Mouse (Mus musculus) testis, adult 2 months (tissue): Measurements from ENCODE around the gene Hyal2.
"Not testable (repeated sequence)": the region's sequence is repeated elsewhere in the genome, so short reads cannot be mapped to it uniquely, and the experiment has no call there.

Experiments
- CTCF ChIP-seq: fragments of 200-500 bp; IDR thresholded peaks from 2 replicates; pipeline ENCODE4 v1.5.1; 2012; ENCODE audit warnings: low read depth, mild to moderate bottlenecking, inconsistent platforms, low read length, moderate library complexity; ENCODE audit not compliant: control insufficient read depth, insufficient read depth, insufficient replicate concordance
- POLR2A ChIP-seq: fragments of 200-500 bp; IDR thresholded peaks from 2 replicates; pipeline ENCODE4 v1.6.1; 2012; ENCODE audit warnings: low read depth, mild to moderate bottlenecking, inconsistent platforms, low read length, moderate library complexity; ENCODE audit not compliant: control insufficient read depth

DNA sequence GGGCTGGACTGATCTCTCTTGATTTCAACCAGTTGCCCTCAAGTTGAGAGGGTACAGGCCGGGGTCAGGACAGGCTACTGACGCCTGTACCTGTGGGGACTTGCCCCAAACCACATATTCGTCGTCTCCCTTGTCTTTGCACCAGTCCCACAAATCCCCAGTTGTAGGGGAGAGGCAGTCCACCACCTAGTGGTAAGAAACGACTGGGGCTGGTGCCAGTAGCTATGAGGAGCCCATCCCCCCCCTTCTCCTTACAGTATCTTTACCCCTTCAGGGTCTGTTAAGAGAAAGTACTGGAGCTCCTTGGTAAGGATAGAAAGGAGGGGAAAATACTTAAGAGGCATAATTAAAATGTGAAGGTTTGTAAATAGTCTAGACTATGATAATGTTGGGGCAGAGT, 2.2 kb upstream of the Hyal2 start:
- TF ChIP-seq CTCF, POLR2A: not testable (repeated sequence)
